Mouse (Mus musculus) intestine, postnatal 0 days (tissue): ENCODE data around the gene Dnajc4. TPM values are rescaled to one million over a fixed set of nuclear protein-coding genes. Genes with fewer than 3 reads are reported as not detected.
"Not testable (repeated sequence)": the region's sequence is repeated elsewhere in the genome, so short reads cannot be mapped to it uniquely, and the experiment has no call there.

Experiments used
- ATAC-seq: fragments of 200-750 bp; cut with Nextera tagmentation; 2 replicates; pipeline ENCODE4 v1.8.0; 2017; ENCODE audit warnings: mild to moderate bottlenecking, moderate TSS enrichment, moderate library complexity
- H3K27ac ChIP-seq: fragments of 300-500 bp; sonication (generic); 2 replicates; pipeline ENCODE4 v1.5.1; 2014; ENCODE audit warnings: mild to moderate bottlenecking, low read depth, low read length, moderate library complexity
- H3K27me3 ChIP-seq: fragments of 300-500 bp; sonication (generic); replicated peaks from 2 replicates; pipeline ENCODE4 v1.6.1; 2014; ENCODE audit warnings: low read length, mixed read lengths; ENCODE audit not compliant: control insufficient read depth, insufficient read depth
- H3K36me3 ChIP-seq: fragments of 300-500 bp; sonication (generic); 2 replicates; pipeline ENCODE4 v1.6.1; 2014; ENCODE audit warnings: mild to moderate bottlenecking, moderate library complexity; ENCODE audit not compliant: control insufficient read depth, insufficient read depth
- H3K4me1 ChIP-seq: fragments of 300-500 bp; sonication (generic); replicated peaks from 2 replicates; pipeline ENCODE4 v1.6.1; 2014; ENCODE audit warnings: antibody characterized with exemption, low read length, mixed read lengths; ENCODE audit not compliant: control insufficient read depth, insufficient read depth
- H3K4me2 ChIP-seq: fragments of 300-500 bp; sonication (generic); replicated peaks from 2 replicates; pipeline ENCODE4 v1.6.1; 2014; ENCODE audit warnings: low read depth, mild to moderate bottlenecking, moderate library complexity
- H3K4me3 ChIP-seq: fragments of 300-500 bp; sonication (generic); 2 replicates; pipeline ENCODE4 v1.5.1; 2014; ENCODE audit warnings: low read depth, low read length
- H3K9ac ChIP-seq: fragments of 300-500 bp; sonication (generic); 2 replicates; pipeline ENCODE4 v1.6.1; 2014; ENCODE audit warnings: mild to moderate bottlenecking, low read depth, low read length
- H3K9me3 ChIP-seq: fragments of 300-500 bp; sonication (generic); 2 replicates; pipeline ENCODE4 v1.6.1; 2016; ENCODE audit warnings: mixed run types; ENCODE audit not compliant: control insufficient read depth
- CTCF ChIP-seq: sonication (generic); IDR thresholded peaks from 2 replicates; pipeline ENCODE4 v1.5.1; 2016; ENCODE audit warnings: low read depth, mild to moderate bottlenecking, control low read depth, antibody characterized with exemption, moderate library complexity
- WGBS: fragments of 180-500 bp; shearing (Covaris S2); extraction: QIAGEN DNeasy Blood & Tissue Kit; methylation state at CpG from one replicate; pipeline ENCODE4 v1.1.7; 2014; 5-methylcytosine and 5-hydroxymethylcytosine counted together
- polyA plus RNA-seq: library from polyadenylated mRNA; unstranded; fragments of >200 nt; fragmentation: Nextera tagmentation; extraction: Ambion mirVana; gene quantifications from 2 replicates; pipeline ENCODE4 v1.2.1, GENCODE M21; 2015

Gene Dnajc4
- polyA plus RNA-seq, 1 experiment from 2014 or later: 32.3 TPM

GRCm38 (mm10) chr19:6993011-6993770 lies 819 bp upstream of the Dnajc4 start:
- peak overlapping the region; percentile 62 for H3K9ac ChIP-seq
- peak overlapping the region; percentile 46; the same call in 1 of the 2 replicates for H3K27ac ChIP-seq
- peaks cover 9% of the 10 kb centered on the region; the same call in 1 of the 2 replicates for H3K4me1 ChIP-seq
- TF ChIP-seq CTCF: 0 out of 2 replicates have a peak, but pooled peaks have one; percentile 12
- ATAC-seq: no peak
- peak overlapping the region; percentile 94 for H3K4me2 ChIP-seq
- no peaks in the 10 kb centered on the region for H3K9me3 ChIP-seq
- no peaks in the 10 kb centered on the region for H3K27me3 ChIP-seq
- 0 out of 2 replicates have a peak, but pooled peaks cover 4% of the 10 kb centered on the region for H3K36me3 ChIP-seq
- H3K4me3 ChIP-seq: peak overlapping the region; percentile 58
- 58% methylated on average over 14 of the region's 14 CpGs for WGBS

GRCm38 (mm10) chr19:6991166-6991565 lies 1.2 kb downstream of the Dnajc4 start:
- not testable (repeated sequence) for H3K4me3 ChIP-seq, H3K9ac ChIP-seq, H3K36me3 ChIP-seq, H3K4me1 ChIP-seq, H3K27ac ChIP-seq, H3K9me3 ChIP-seq, ATAC-seq, H3K27me3 ChIP-seq
- WGBS: 94% methylated on average over 6 of the region's 6 CpGs
- peak overlapping the region; percentile 94; the same call in 1 of the 2 replicates for H3K4me2 ChIP-seq

GRCm38 (mm10) chr19:6990712-6991111 lies 1.7 kb downstream of the Dnajc4 start:
- no peak overlapping the region for H3K27ac ChIP-seq
- WGBS: 85% methylated on average over 6 of the region's 6 CpGs
- H3K27me3 ChIP-seq: no peaks in the 10 kb centered on the region
- peaks cover 6% of the 10 kb centered on the region; the same call in 1 of the 2 replicates for H3K4me1 ChIP-seq
- no peak overlapping the region for H3K4me2 ChIP-seq
- no peaks in the 10 kb centered on the region for H3K9me3 ChIP-seq
- TF ChIP-seq CTCF: no peak
- no peak overlapping the region for H3K9ac ChIP-seq
- H3K36me3 ChIP-seq: 0 out of 2 replicates have a peak, but pooled peaks cover 4% of the 10 kb centered on the region
- no peak overlapping the region for H3K4me3 ChIP-seq
- ATAC-seq: no peak

GRCm38 (mm10) chr19:6989251-6989650 lies 3.1 kb downstream of the Dnajc4 start:
- H3K27me3 ChIP-seq: no peaks in the 10 kb centered on the region
- H3K4me1 ChIP-seq: peaks cover 6% of the 10 kb centered on the region; the same call in 1 of the 2 replicates
- peaks cover 6% of the 10 kb centered on the region; the same call in 1 of the 2 replicates for H3K36me3 ChIP-seq
- 87% methylated on average over 8 of the region's 8 CpGs for WGBS
- TF ChIP-seq CTCF: no peak
- no peak overlapping the region for H3K4me2 ChIP-seq
- no peak overlapping the region for H3K27ac ChIP-seq
- ATAC-seq: no peak
- H3K9me3 ChIP-seq: no peaks in the 10 kb centered on the region
- no peak overlapping the region for H3K9ac ChIP-seq
- no peak overlapping the region for H3K4me3 ChIP-seq

- peak overlapping the region; percentile 80 for H3K27ac ChIP-seq
- peak overlapping the region; percentile 95 for H3K4me2 ChIP-seq
- peaks cover 3% of the 10 kb centered on the region; the same call in 1 of the 2 replicates for H3K4me1 ChIP-seq
- no peaks in the 10 kb centered on the region for H3K27me3 ChIP-seq
- no peak for ATAC-seq
- peak overlapping the region; percentile 77 for H3K9ac ChIP-seq
- no peaks in the 10 kb centered on the region for H3K9me3 ChIP-seq
- peaks cover 10% of the 10 kb centered on the region; the same call in 1 of the 2 replicates for H3K36me3 ChIP-seq
- 2% methylated on average over 8 of the region's 8 CpGs for WGBS
- peak overlapping the region; percentile 78 for H3K4me3 ChIP-seq
- no peak for TF ChIP-seq CTCF
Observed at GRCm38 (mm10) chr19:6987904-6988285, 4.5 kb downstream of the Dnajc4 start.

- 0 out of 2 replicates have a peak, but pooled peaks have one; percentile 1 for TF ChIP-seq CTCF
- peak within 1 kb of the TSS; percentile 77 for H3K9ac ChIP-seq
- peak; percentile 33 for ATAC-seq
- peak within 1 kb of the TSS; percentile 78 for H3K4me3 ChIP-seq
- H3K4me1 ChIP-seq: 0 out of 2 replicates have a peak, but pooled peaks cover 2% of the 10 kb centered on the region
- H3K36me3 ChIP-seq: peaks cover 10% of the 10 kb centered on the region; the same call in 1 of the 2 replicates
- no peaks in the 10 kb centered on the region for H3K9me3 ChIP-seq
- under 1% methylated on average over 73 of the region's 85 CpGs for WGBS
- peak within 1 kb of the TSS; percentile 95 for H3K4me2 ChIP-seq
- H3K27ac ChIP-seq: peak within 1 kb of the TSS; percentile 80
- H3K27me3 ChIP-seq: no peaks in the 10 kb centered on the region
Observed at GRCm38 (mm10) chr19:6987061-6987903, 5.1 kb downstream of the Dnajc4 start, which contains the start of gene Vegfb. Gene Vegfb, minus strand, starts transcription at chr19:6987651.
